Mouse (Mus musculus): Measurements from ENCODE around the gene Eif2s1.

DNA sequence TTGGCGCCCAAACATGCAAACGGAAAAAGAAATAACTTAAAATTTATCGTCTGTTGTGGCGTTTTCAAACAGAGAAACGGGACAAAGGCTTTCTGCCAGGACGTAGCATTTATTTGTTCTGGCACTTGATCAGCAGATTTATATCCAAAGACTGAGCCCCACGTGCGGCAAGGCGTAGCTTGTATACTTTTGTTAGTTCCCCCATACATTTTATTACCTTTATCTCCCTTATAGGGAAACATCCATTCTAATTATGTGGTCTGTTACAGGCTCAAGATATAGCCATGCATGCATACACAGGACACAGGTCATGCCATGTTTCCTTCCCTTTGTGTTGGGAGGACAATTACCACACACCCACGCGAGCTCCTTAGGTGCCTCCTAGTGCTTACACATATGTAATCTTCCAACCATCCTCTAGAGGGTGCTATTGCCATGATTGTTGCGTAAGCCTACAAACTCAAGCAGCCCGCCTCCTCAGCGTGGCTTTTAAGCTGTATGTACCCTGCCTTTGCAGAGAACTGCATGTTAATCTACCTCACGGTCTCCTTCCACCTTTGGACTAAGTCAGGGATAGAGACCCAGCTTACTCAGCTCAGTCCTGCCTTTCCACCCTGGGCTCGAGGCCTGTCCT is 57.6 kb downstream of the Eif2s1 start:
- peak; percentile 61 for TF ChIP-seq CTCF (IDR thresholded peaks at IDR 0.05; ENCODE audit: insufficient read depth, low read length)
- no peak for TF ChIP-seq POLR2A (IDR thresholded peaks at IDR 0.05; ENCODE audit: borderline replicate concordance, extremely low read depth, low read depth, low read length)
